Mouse (Mus musculus) lung, postnatal 0 days (tissue): Measurements from ENCODE around the gene Sema6d.

Source experiments
- CTCF ChIP-seq: IDR thresholded peaks from 2 replicates; pipeline ENCODE4 v1.5.1; 2016; ENCODE audit warnings: antibody characterized with exemption, mild to moderate bottlenecking
- EP300 ChIP-seq: IDR thresholded peaks from 2 replicates; pipeline ENCODE4 v1.6.1; 2016; ENCODE audit warnings: antibody characterized with exemption, mild to moderate bottlenecking, control low read depth

DNA sequence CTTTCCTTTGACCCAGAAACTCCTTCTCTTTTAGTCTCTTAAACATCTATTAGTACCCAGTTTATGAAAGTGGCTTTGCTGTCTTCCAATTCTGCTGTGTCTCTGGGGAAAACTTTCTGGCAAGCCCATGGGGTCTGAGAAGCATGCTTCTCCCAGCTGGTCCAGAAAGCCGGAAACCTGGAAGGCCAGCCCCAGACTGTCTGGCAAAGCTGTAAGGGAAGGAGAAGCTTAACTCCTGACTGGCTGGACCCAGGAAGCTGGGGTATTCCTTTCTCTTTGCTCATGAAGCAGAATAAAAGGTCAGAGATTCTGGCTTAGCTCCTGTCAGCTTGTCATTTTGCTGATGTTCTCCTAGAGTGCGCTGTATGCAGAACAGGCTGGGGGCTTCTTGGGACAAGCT is 280.2 kb downstream of the Sema6d start:
- TF ChIP-seq CTCF (no peak), EP300 (no peak)
